Mouse (Mus musculus) cerebellum, adult 2 months (tissue): ENCODE measurements at regions not wholly inside any gene's neighbourhood (a gene's known extent, or its start where the extent isn't known, plus 50 kb on each side); places are given as distances from the start of the nearest gene placed in this dataset.

Experiments used
- CTCF ChIP-seq: fragments of 200-500 bp; IDR thresholded peaks from 2 replicates; pipeline ENCODE4 v1.5.1; 2011; ENCODE audit warnings: low read depth, mild to moderate bottlenecking, control low read depth, low read length, moderate library complexity, borderline replicate concordance; ENCODE audit not compliant: insufficient read depth
- POLR2A ChIP-seq: fragments of 200-500 bp; IDR thresholded peaks from 2 replicates; pipeline ENCODE4 v1.6.1; 2011; ENCODE audit warnings: low read length, control low read depth, borderline replicate concordance; ENCODE audit not compliant: insufficient read depth

- no peak for TF ChIP-seq CTCF
- TF ChIP-seq POLR2A = no peak
These were observed 213.1 kb upstream of the Mctp2 start for GRCm38 (mm10) chr7:72519359-72520115.
